ENCODE assay signal across 22 mouse cellular contexts in the genomic region with DNA sequence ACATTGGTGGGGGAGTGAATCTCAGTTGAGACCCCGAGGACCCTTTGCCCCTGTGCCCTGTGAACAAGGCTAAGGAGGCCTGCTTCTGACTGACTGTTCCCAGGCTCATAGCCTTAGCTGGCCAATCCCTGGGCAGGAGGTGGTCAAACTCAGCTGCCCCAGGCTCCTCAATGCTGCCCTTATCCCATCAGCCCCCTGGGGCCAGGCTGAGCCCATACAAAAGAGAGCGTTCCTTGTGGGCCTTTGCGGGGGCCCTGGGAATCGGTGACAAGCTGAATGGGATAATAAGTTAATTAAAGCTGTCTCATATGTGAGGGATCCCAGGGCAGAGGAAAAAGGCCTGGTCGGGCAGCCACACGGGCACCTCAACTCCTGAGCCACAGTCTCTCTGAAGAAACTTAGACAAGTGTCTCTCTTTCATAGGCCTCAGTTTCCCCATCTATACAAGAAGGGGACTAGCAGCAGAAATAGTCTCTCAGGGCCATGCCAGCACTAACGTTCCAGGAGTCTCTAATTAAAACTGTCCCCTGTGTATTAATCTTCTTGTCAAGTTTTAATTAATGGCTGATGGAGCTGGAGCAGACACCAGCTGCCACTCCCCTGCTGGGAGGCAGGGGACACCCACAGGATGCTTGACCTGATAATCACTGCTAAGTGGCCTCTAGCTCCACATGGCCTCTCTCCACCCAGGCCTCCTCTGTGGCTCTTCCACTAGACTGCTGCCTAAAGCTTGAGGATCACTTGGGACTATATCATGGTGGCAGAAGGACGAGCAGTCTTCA.
A peak's percentile ranks its signal among the peaks of the same experiment; 100 is the strongest.
DNase-seq lines count a peak whose midpoint lies in the region; ATAC-seq and TF ChIP-seq lines count a peak whose summit lies in the region.
"Had no signal": no experiment of that assay in that cellular context is flagged by ENCODE, and none has a peak within 500 bp of the region (broad histone marks: within the 10 kb centered on the region; RNA-seq: fewer than 3 reads in every experiment).

No protein-coding gene starts in this region.

- peaks cover 17% of the 10 kb centered on the region for H3K4me1 ChIP-seq in forebrain, embryonic 11.5 days (replicated peaks; ENCODE audit: control insufficient read depth, insufficient read depth, low read length)
- no peaks in the 10 kb centered on the region for H3K4me1 ChIP-seq in forebrain, postnatal 0 days (ENCODE audit: insufficient read depth)
- H3K4me1 ChIP-seq in midbrain, embryonic 10.5 days, result peaks cover 64% of the 10 kb centered on the region
- no peaks in the 10 kb centered on the region for H3K4me1 ChIP-seq in midbrain, postnatal 0 days (ENCODE audit: insufficient read depth, low read length)
- H3K4me1 ChIP-seq in forebrain, embryonic 16.5 days (replicated peaks; ENCODE audit: control insufficient read depth, insufficient read depth, low read length), result peaks cover 16% of the 10 kb centered on the region

- no peak overlapping the region for H3K4me3 ChIP-seq in forebrain, embryonic 11.5 days (ENCODE audit: low read depth, low read length)
- H3K4me3 ChIP-seq in forebrain, postnatal 0 days (ENCODE audit: low read depth, low read length), result no peak overlapping the region
- H3K4me3 ChIP-seq in midbrain, embryonic 10.5 days, result no peak overlapping the region
- H3K4me3 ChIP-seq in midbrain, postnatal 0 days (ENCODE audit: low read depth, low read length), result no peak overlapping the region
- H3K4me3 ChIP-seq in forebrain, embryonic 16.5 days (replicated peaks; ENCODE audit: low read length), result no peak overlapping the region
- H3K4me3 ChIP-seq: embryonic facial prominence, embryonic 15.5 days; erythroblast, embryonic 14.5 days; heart, embryonic 13.5 days; hindbrain, embryonic 13.5 days had no signal

- peak; percentile 58 for DNase-seq in forebrain, embryonic 11.5 days (ENCODE audit: low spot score)
- DNase-seq in forebrain, postnatal 0 days, result no peak
- DNase-seq in midbrain, embryonic 10.5 days (ENCODE audit: low spot score), result peak; percentile 32
- DNase-seq in midbrain, postnatal 0 days (ENCODE audit: low spot score), result no peak
- DNase-seq in lung, postnatal 10 days, result no peak
- DNase-seq in layer of hippocampus, adult 9-11 months, result no peak
- DNase-seq: adrenal gland, postnatal 14 days; cerebellum, adult 18-20 months; cerebellum, adult 9-11 months; cerebellum, postnatal 36 days; gastrocnemius, postnatal 36 days; heart, adult 11 months; heart, postnatal 36 days had no signal

- H3K36me3 ChIP-seq in forebrain, embryonic 11.5 days (ENCODE audit: control insufficient read depth, insufficient read depth, low read length), result no peaks in the 10 kb centered on the region
- no peaks in the 10 kb centered on the region for H3K36me3 ChIP-seq in forebrain, postnatal 0 days (ENCODE audit: insufficient read depth)
- H3K36me3 ChIP-seq in midbrain, embryonic 10.5 days, result no peaks in the 10 kb centered on the region
- H3K36me3 ChIP-seq in midbrain, postnatal 0 days (ENCODE audit: insufficient read depth, low read length), result no peaks in the 10 kb centered on the region
- no peaks in the 10 kb centered on the region for H3K36me3 ChIP-seq in forebrain, embryonic 16.5 days (ENCODE audit: control insufficient read depth, insufficient read depth)
- H3K36me3 ChIP-seq: embryonic facial prominence, embryonic 15.5 days; heart, embryonic 13.5 days; hindbrain, embryonic 13.5 days had no signal

- peaks cover 39% of the 10 kb centered on the region for H3K27me3 ChIP-seq in forebrain, embryonic 11.5 days (ENCODE audit: control insufficient read depth, insufficient read depth, low read length)
- H3K27me3 ChIP-seq in forebrain, postnatal 0 days (ENCODE audit: insufficient read depth, low read length), result no peaks in the 10 kb centered on the region
- H3K27me3 ChIP-seq in midbrain, embryonic 10.5 days (ENCODE audit: low read depth, poor library complexity, severe bottlenecking), result peaks cover 100% of the 10 kb centered on the region
- peaks cover 23% of the 10 kb centered on the region for H3K27me3 ChIP-seq in midbrain, postnatal 0 days (ENCODE audit: insufficient read depth, low read length)
- no peaks in the 10 kb centered on the region for H3K27me3 ChIP-seq in forebrain, embryonic 16.5 days (replicated peaks; ENCODE audit: control insufficient read depth, insufficient read depth, low read length)
- H3K27me3 ChIP-seq: CH12.LX had no signal

- no peaks in the 10 kb centered on the region for H3K9me3 ChIP-seq in forebrain, embryonic 11.5 days (ENCODE audit: control insufficient read depth, low read length)
- H3K9me3 ChIP-seq in forebrain, postnatal 0 days (ENCODE audit: low read length), result no peaks in the 10 kb centered on the region
- no peaks in the 10 kb centered on the region for H3K9me3 ChIP-seq in midbrain, embryonic 10.5 days (replicated peaks)
- H3K9me3 ChIP-seq in midbrain, postnatal 0 days (ENCODE audit: low read length), result no peaks in the 10 kb centered on the region
- H3K9me3 ChIP-seq in forebrain, embryonic 16.5 days (ENCODE audit: control insufficient read depth, low read length), result no peaks in the 10 kb centered on the region
- H3K9me3 ChIP-seq: embryonic facial prominence, embryonic 15.5 days; heart, embryonic 13.5 days; hindbrain, embryonic 13.5 days had no signal

- ATAC-seq in forebrain, embryonic 11.5 days (replicated peaks; ENCODE audit: low FRiP score), result peak; percentile 52; the same call in 1 of the 2 replicates
- no peak for ATAC-seq in forebrain, postnatal 0 days
- no peak for ATAC-seq in midbrain, postnatal 0 days (ENCODE audit: low FRiP score)
- ATAC-seq in forebrain, embryonic 16.5 days, result peak; percentile 11; the same call in 1 of the 2 replicates
- ATAC-seq: activated CD4-positive, CD25-positive, alpha-beta regulatory T cell, adult 4 months; intestine, embryonic 16.5 days; Patski had no signal

- no peak overlapping the region for H3K9ac ChIP-seq in forebrain, embryonic 11.5 days (ENCODE audit: low read length)
- H3K9ac ChIP-seq in forebrain, postnatal 0 days, result no peak overlapping the region
- H3K9ac ChIP-seq in midbrain, postnatal 0 days (replicated peaks; ENCODE audit: low read length, poor library complexity, severe bottlenecking), result no peak overlapping the region
- no peak overlapping the region for H3K9ac ChIP-seq in forebrain, embryonic 16.5 days (replicated peaks; ENCODE audit: low read depth, low read length)
- H3K9ac ChIP-seq: embryonic facial prominence, embryonic 15.5 days; heart, embryonic 13.5 days; hindbrain, embryonic 13.5 days had no signal

- H3K4me2 ChIP-seq in forebrain, embryonic 11.5 days (ENCODE audit: low read depth, low read length, severe bottlenecking), result no peak overlapping the region
- no peak overlapping the region for H3K4me2 ChIP-seq in forebrain, postnatal 0 days (ENCODE audit: low read depth)
- H3K4me2 ChIP-seq in midbrain, postnatal 0 days (ENCODE audit: low read depth, low read length, poor library complexity, severe bottlenecking), result no peak overlapping the region
- no peak overlapping the region for H3K4me2 ChIP-seq in forebrain, embryonic 16.5 days (ENCODE audit: low read length)
- H3K4me2 ChIP-seq: embryonic facial prominence, embryonic 15.5 days; heart, embryonic 13.5 days; hindbrain, embryonic 13.5 days had no signal

- TF ChIP-seq CTCF in forebrain, postnatal 0 days (IDR thresholded peaks at IDR 0.05; ENCODE audit: low read depth), result no peak
- no peak for TF ChIP-seq CTCF in midbrain, postnatal 0 days (IDR thresholded peaks at IDR 0.05)

- whole genome bisulfite sequencing in forebrain, embryonic 11.5 days, result 31% methylated on average over 8 of the region's 8 CpGs
- 37% methylated on average over 8 of the region's 8 CpGs for WGBS in forebrain, postnatal 0 days
- WGBS in midbrain, embryonic 10.5 days, result 34% methylated on average over 8 of the region's 8 CpGs
- 38% methylated on average over 8 of the region's 8 CpGs for WGBS in midbrain, postnatal 0 days
- 22% methylated on average over 8 of the region's 8 CpGs for WGBS in forebrain, embryonic 16.5 days

- H3K27ac ChIP-seq in forebrain, embryonic 11.5 days (ENCODE audit: low read depth, low read length), result no peak overlapping the region; the same call in 1 of the 2 replicates
- no peak overlapping the region for H3K27ac ChIP-seq in forebrain, postnatal 0 days (ENCODE audit: low read depth, low read length)
- peak overlapping the region; percentile 52 for H3K27ac ChIP-seq in midbrain, embryonic 10.5 days (replicated peaks)
- no peak overlapping the region for H3K27ac ChIP-seq in midbrain, postnatal 0 days (ENCODE audit: low read depth, low read length)
- H3K27ac ChIP-seq in forebrain, embryonic 16.5 days (ENCODE audit: low read length), result no peak overlapping the region
- H3K27ac ChIP-seq: embryonic facial prominence, embryonic 15.5 days; heart, embryonic 13.5 days; hindbrain, embryonic 13.5 days had no signal

Comparison
In these comparisons a context has a peak if more than half of its experiments do, and no peak if none do; other contexts are left out.
1. ATAC-seq: peak in forebrain, embryonic 11.5 days (single experiment) and forebrain, embryonic 16.5 days (single experiment); none in forebrain, postnatal 0 days (single experiment) and midbrain, postnatal 0 days (single experiment).
2. DNase-seq: peak in forebrain, embryonic 11.5 days (single experiment) and midbrain, embryonic 10.5 days (single experiment); none in forebrain, postnatal 0 days (single experiment), midbrain, postnatal 0 days (single experiment), lung, postnatal 10 days (single experiment) and layer of hippocampus, adult 9-11 months (single experiment).